Mouse (Mus musculus): ENCODE results near the gene Gm13420.

DNA sequence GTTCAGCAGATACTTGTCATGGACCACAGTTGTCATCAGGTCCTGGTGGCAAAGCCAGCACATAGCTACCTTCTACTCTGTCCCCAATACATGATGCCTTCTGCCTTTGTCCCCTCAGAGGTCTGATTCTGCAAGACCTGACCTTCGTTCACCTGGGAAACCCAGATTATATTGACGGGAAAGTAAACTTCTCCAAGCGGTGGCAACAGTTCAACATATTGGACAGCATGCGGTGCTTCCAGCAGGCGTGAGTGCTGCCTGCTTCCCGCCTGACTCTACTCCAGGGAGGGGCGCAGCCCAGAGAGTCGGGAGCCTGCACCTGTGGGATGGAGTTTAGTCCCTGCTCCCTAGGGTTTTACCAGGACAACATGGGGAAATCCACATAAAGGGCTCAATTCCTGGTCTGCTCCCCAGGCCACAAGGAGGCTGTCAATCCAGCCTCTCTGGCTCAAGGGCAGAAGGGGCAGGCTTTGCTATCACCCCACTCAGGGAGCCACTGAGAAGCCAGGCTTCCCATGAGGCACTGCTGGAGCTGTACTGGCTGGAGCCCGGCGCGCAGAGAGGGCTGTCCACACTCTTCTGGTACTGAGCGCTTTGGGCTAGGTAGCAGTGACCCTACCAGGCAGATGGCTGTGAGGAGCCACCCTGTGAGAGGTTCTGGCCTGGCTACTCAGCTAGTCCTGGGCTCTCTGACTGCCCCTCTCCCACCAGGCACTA is 14.1 kb downstream of the Gm13420 start:
- TF ChIP-seq POLR2A (IDR thresholded peaks at IDR 0.05; ENCODE audit: borderline replicate concordance, extremely low read depth, low read depth, low read length) (no peak), CTCF (IDR thresholded peaks at IDR 0.05; ENCODE audit: insufficient read depth, low read length) (no peak)

All from lung, adult 2 months (tissue).